Mouse (Mus musculus) kidney, adult 2 months (tissue): ENCODE results near the gene Gja10. TPM values are rescaled to one million over a fixed set of nuclear protein-coding genes. Genes with fewer than 3 reads are reported as not detected.

Source experiments
- DNase-seq: peaks from one replicate; pipeline ENCODE4 v3.0.0; 2021
- H3K27ac ChIP-seq: fragments of 200-500 bp; 2 replicates; pipeline ENCODE4 v1.5.1; 2012; ENCODE audit warnings: low read depth, low read length, control low read depth, inconsistent platforms; ENCODE audit not compliant: insufficient read depth
- H3K27me3 ChIP-seq: fragments of 200-500 bp; replicated peaks from 2 replicates; pipeline ENCODE4 v1.6.1; 2012; ENCODE audit warnings: mild to moderate bottlenecking, moderate library complexity, low read length, inconsistent platforms; ENCODE audit not compliant: control insufficient read depth, insufficient read depth
- H3K36me3 ChIP-seq: fragments of 200-500 bp; 2 replicates; pipeline ENCODE4 v1.6.1; 2012; ENCODE audit warnings: mild to moderate bottlenecking, moderate library complexity, low read length, inconsistent platforms; ENCODE audit not compliant: control insufficient read depth, insufficient read depth
- H3K4me1 ChIP-seq: fragments of 200-500 bp; 2 replicates; pipeline ENCODE4 v1.6.1; 2011; ENCODE audit warnings: low read length; ENCODE audit not compliant: control insufficient read depth, insufficient read depth
- H3K4me3 ChIP-seq: fragments of 200-500 bp; 2 replicates; pipeline ENCODE4 v1.5.1; 2011; ENCODE audit warnings: mild to moderate bottlenecking, low read depth, low read length, control low read depth; ENCODE audit not compliant: insufficient read depth
- CTCF ChIP-seq: fragments of 200-500 bp; conservative IDR thresholded peaks from 2 replicates; pipeline ENCODE4 v1.5.1; 2011; ENCODE audit warnings: low read depth, mild to moderate bottlenecking, control low read depth, low read length, moderate library complexity, mixed read lengths; ENCODE audit not compliant: insufficient read depth, insufficient read length
- POLR2A ChIP-seq: fragments of 200-500 bp; IDR thresholded peaks from one replicate; pipeline ENCODE4 v1.6.1; 2011; ENCODE audit warnings: low read depth, low read length, control low read depth
- WGBS: fragments of 180-500 bp; shearing (Covaris S2); methylation state at CpG from one replicate; pipeline ENCODE4 v1.1.7; 2018; 5-methylcytosine and 5-hydroxymethylcytosine counted together
- polyA plus RNA-seq: library from polyadenylated mRNA; depleted of rRNA; stranded (reverse); fragments of >200 nt; gene quantifications from 2 replicates; pipeline ENCODE4 v1.2.3, GENCODE M21; 2012; rRNA removed

Gene Gja10
- polyA plus RNA-seq, 1 experiment, result 0.03 TPM

DNA sequence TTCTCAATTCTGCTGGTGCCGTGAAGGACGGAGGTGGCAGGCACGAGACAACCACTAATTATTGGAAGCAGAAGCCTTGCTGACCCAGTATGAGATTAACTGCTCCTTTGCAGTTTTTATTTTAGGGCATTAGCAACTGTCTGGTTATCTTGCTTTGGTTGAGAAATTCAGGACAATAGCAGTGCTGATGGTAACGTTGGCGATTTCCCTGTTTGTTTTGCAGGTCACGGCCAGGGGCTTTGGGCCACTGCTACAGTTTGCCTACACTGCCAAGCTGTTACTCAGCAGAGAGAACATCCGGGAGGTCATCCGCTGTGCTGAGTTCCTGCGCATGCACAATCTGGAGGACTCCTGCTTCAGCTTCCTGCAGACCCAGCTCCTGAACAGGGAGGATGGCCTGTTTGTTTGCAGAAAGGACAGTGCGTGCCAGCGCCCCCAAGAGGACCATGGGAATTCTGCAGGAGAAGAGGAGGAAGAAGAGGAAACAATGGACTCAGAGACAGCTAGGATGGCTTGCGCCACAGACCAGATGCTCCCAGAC lies 40.9 kb downstream of the Gja10 start:
- no peak overlapping the region for H3K4me3 ChIP-seq
- TF ChIP-seq CTCF (peak; percentile 53), POLR2A (no peak)
- H3K36me3 ChIP-seq, result no peaks in the 10 kb centered on the region
- DNase-seq, result peak; percentile 61
- H3K27ac ChIP-seq, result no peak overlapping the region
- no peaks in the 10 kb centered on the region for H3K27me3 ChIP-seq
- H3K4me1 ChIP-seq, result no peaks in the 10 kb centered on the region
- 47% methylated on average over 12 of the region's 12 CpGs for WGBS

DNA sequence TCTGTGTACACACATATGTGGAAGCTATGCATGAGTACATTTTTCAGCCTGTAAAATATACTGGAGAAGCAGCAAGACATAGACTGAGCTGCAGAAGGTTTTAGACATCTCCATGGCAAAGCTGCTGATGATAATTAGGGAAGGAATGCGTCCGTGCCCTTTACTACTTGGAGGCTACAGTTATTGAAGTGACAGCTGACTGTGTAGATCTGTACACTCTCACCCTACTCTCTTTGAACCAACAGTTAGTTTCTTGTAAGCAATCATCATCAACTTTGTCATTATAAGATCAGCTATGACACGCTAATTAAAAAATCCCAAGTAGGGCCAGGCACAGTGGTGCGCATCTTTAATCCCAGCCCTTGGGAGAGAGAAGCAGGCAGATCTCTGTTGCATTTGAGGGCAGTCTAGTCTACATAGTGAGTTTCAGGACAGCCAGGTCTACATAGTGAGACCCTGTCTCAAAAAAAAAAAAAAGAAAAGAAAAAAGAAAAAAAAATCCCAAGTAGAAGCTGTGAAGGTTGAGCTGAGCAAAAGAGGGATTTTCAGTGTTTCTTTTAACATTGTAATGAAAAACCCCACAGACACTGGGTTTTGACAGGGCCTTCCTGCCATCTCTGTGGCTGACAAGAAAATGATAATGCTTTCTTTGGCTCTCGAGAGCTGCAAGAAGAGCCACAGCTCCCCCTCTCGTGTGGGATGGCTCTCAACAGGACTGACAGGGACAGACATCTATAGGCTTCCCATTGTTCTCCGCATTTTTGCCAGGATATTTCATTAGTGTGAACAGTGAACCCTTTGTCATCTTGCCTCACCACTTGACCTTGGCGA lies 41.6 kb downstream of the Gja10 start:
- DNase-seq, result no peak
- Histone ChIP-seq H3K36me3 (no peaks in the 10 kb centered on the region), H3K4me3 (no peak overlapping the region), H3K27ac (no peak overlapping the region), H3K4me1 (no peaks in the 10 kb centered on the region), H3K27me3 (no peaks in the 10 kb centered on the region)
- 64% methylated on average over 8 of the region's 8 CpGs for WGBS
- TF ChIP-seq CTCF (peak; percentile 25; the same call in 1 of the 2 replicates), POLR2A (no peak)

DNA sequence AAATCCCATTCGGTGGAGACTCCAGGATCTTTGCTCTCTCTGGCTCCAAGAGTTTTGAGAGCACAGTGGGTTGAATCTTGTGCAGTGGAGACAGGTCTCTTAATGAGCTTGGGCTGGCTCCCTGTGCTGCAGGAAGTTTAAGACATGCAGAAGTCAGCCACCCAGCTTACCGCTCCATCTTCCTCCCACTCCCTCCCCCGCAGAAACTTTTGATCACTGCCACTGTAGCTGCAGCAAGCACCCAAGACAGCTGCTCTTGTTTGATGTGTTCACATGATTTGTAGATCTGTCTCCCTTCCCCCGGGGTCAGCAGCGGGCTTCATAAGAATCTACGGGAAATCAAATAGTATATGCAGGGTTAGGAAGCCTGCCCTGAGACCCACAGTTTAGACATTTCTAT lies 42.3 kb downstream of the Gja10 start:
- WGBS, result 24% methylated on average over 6 of the region's 6 CpGs
- no peak for DNase-seq

DNA sequence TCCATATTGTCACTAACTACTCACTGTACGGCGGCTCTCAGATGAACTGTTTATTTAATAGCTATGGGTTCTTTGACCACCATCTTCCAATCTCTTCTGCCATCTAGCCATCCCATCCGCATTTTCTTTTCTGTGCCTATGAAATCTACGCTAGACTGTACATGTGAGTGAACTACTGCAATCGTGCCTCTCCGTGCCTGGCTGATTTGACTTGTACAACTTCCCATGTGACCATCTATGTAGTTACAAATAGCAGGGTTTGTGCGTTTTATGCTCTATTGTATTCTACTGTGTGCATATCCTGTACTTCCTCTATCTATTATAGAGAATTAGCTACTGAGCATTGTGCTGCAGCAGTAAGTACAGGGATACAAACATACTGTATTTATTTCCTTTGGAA lies 47.1 kb downstream of the Gja10 start:
- Histone ChIP-seq H3K27ac (no peak overlapping the region), H3K4me3 (no peak overlapping the region), H3K36me3 (no peaks in the 10 kb centered on the region), H3K4me1 (no peaks in the 10 kb centered on the region), H3K27me3 (no peaks in the 10 kb centered on the region)
- TF ChIP-seq CTCF (no peak), POLR2A (no peak)
- no peak for DNase-seq
- WGBS, result 80% methylated on average over 7 of the region's 7 CpGs

More for the DNA sequence above, 42.3 kb downstream of the Gja10 start:
- Histone ChIP-seq H3K27me3 (no peaks in the 10 kb centered on the region), H3K4me3 (no peak overlapping the region), H3K4me1 (no peaks in the 10 kb centered on the region), H3K36me3 (no peaks in the 10 kb centered on the region), H3K27ac (no peak overlapping the region)
- no peak for TF ChIP-seq CTCF
- TF ChIP-seq POLR2A, result no peak

DNA sequence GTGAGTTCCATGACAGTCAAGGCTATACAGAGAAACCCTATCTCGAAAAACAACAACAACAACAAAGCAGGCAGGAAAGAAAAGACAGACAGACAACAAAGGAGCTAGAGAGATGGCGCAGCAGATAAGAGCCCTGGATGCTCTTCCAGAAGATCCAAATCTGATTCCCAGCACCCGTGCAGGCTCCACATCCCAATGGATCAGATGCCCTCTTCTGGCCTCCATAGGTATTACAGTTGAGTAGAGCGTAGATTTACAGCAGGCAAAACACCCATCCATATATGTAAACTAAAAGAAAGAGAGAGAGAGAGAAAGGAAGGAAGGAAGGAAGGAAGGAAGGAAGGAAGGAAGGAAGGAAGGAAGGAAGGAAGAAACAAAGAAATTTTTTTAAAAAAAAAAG lies 51.2 kb downstream of the Gja10 start:
- DNase-seq, result peak; percentile 66
- peak; percentile 69 for TF ChIP-seq CTCF
- TF ChIP-seq POLR2A, result no peak
- WGBS, result 71% methylated on average over 4 of the region's 4 CpGs
- Histone ChIP-seq H3K4me3 (no peak overlapping the region), H3K36me3 (no peaks in the 10 kb centered on the region), H3K27me3 (no peaks in the 10 kb centered on the region), H3K27ac (no peak overlapping the region), H3K4me1 (no peaks in the 10 kb centered on the region)

DNA sequence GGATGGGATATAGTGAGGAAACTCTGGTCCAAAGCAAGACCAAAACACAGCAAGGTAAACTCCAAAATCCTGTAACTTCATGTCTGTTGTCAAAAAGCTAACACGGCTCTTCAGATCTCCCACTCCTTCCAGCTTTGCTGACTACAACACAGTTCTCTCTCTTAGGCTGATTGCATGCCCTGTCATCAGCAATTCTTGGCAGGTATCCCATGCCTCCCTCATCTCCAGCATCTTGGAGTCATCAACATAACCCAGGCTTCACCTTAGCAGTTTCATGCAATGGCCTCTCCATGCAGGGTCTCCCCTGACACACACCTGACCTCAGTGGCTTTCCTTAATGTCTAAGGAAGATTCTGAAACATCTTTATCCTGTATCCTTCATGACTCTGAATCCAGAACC lies 53.4 kb downstream of the Gja10 start:
- H3K27me3 ChIP-seq, result no peaks in the 10 kb centered on the region
- no peaks in the 10 kb centered on the region for H3K36me3 ChIP-seq
- DNase-seq, result no peak
- TF ChIP-seq CTCF, result no peak
- TF ChIP-seq POLR2A, result no peak
- H3K27ac ChIP-seq, result no peak overlapping the region
- no peak overlapping the region for H3K4me3 ChIP-seq
- 67% methylated on average over 1 of the region's 1 CpGs for WGBS
- H3K4me1 ChIP-seq, result no peaks in the 10 kb centered on the region

Other genes with a start within 250 kb of the Gja10 start
- 1.2 and 3.8 TPM in 2 replicates for gene Casp8ap2, start 12.7 kb upstream of the Gja10 start, polyA plus RNA-seq
- gene Mdn1, start 54.4 kb upstream of the Gja10 start, polyA plus RNA-seq, result 5.8 and 6.5 TPM in 2 replicates
- gene Lyrm2, start 197.5 kb upstream of the Gja10 start, polyA plus RNA-seq, result 15.7 and 25.9 TPM in 2 replicates